Mouse (Mus musculus) neural tube, embryonic 12.5 days (tissue): ENCODE measurements at regions not wholly inside any gene's neighbourhood (a gene's known extent, or its start where the extent isn't known, plus 50 kb on each side); places are given as distances from the start of the nearest gene placed in this dataset.

Source experiments
- ATAC-seq: fragments of 200-750 bp; cut with Nextera tagmentation; 2 replicates; pipeline ENCODE4 v1.8.0; 2017; ENCODE audit warnings: low read depth, mild to moderate bottlenecking, moderate TSS enrichment, moderate library complexity; ENCODE audit not compliant: low FRiP score
- H3K27ac ChIP-seq: fragments of 300-500 bp; sonication (generic); 2 replicates; pipeline ENCODE4 v1.5.1; 2016
- H3K27me3 ChIP-seq: fragments of 300-500 bp; sonication (generic); replicated peaks from 2 replicates; pipeline ENCODE4 v1.6.1; 2016; ENCODE audit warnings: mild to moderate bottlenecking
- H3K36me3 ChIP-seq: fragments of 300-500 bp; sonication (generic); 2 replicates; pipeline ENCODE4 v1.6.1; 2016; ENCODE audit warnings: mild to moderate bottlenecking
- H3K4me1 ChIP-seq: fragments of 300-500 bp; sonication (generic); 2 replicates; pipeline ENCODE4 v1.6.1; 2016
- H3K4me2 ChIP-seq: fragments of 300-500 bp; sonication (generic); replicated peaks from 2 replicates; pipeline ENCODE4 v1.6.1; 2016; ENCODE audit warnings: mild to moderate bottlenecking
- H3K4me3 ChIP-seq: fragments of 300-500 bp; sonication (generic); 2 replicates; pipeline ENCODE4 v1.5.1; 2016
- H3K9ac ChIP-seq: fragments of 300-500 bp; sonication (generic); 2 replicates; pipeline ENCODE4 v1.6.1; 2016; ENCODE audit warnings: mild to moderate bottlenecking
- H3K9me3 ChIP-seq: fragments of 300-500 bp; sonication (generic); 2 replicates; pipeline ENCODE4 v1.6.1; 2016; ENCODE audit warnings: mild to moderate bottlenecking
- WGBS: fragments of 180-500 bp; shearing (Covaris S2); methylation state at CpG from one replicate; pipeline ENCODE4 v1.1.7; 2016; 5-methylcytosine and 5-hydroxymethylcytosine counted together

DNA sequence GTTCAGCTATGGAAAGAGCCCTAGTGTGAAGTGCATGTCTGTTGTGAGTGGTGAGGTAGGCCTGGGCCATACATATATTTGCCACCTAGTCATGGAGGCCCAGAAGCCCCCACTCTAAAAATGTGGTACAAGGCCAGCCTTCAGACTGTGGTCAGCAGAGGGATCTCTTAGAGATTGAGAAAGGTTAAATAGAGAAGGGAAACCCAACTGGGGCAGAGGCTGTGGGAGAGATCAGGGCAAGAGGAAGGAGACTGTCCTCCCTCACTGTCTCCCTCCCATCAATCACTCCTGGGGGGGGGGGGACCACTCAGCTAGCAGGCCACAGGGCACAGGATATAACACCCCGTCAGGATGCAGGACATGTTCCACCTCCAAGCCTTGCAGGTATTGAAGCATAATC, 86.1 kb downstream of the Zfp36l2 start:
- Histone ChIP-seq H3K4me2 (no peak overlapping the region), H3K36me3 (no peaks in the 10 kb centered on the region), H3K27me3 (no peaks in the 10 kb centered on the region), H3K9me3 (no peaks in the 10 kb centered on the region), H3K4me1 (peaks cover 31% of the 10 kb centered on the region), H3K4me3 (no peak overlapping the region), H3K27ac (no peak overlapping the region), H3K9ac (no peak overlapping the region)
- WGBS, result 86% methylated on average over 1 of the region's 1 CpGs
- ATAC-seq, result no peak

DNA sequence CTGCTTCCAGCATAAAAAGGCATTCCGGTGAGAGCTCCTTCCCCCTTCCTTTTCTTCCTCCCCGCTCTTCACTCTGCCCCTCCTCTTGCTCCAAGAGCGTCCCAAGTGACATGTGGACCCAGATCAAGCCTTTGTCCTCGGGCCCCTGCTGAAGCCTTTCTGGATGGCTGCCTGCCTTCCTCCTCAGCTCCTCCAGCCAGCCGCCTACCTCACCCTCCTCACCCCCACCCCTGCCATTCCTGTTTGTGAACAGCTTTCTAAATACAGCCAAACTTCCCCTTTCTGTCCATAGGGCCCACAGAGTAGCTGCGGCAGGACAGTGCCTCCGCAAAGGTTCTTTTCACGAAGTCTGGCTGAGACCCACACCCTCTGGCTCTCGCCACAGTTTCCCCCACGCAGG, 87.2 kb downstream of the Zfp36l2 start:
- Histone ChIP-seq H3K4me1 (peaks cover 39% of the 10 kb centered on the region), H3K9me3 (no peaks in the 10 kb centered on the region), H3K9ac (no peak overlapping the region), H3K27me3 (no peaks in the 10 kb centered on the region), H3K27ac (no peak overlapping the region), H3K36me3 (no peaks in the 10 kb centered on the region), H3K4me2 (no peak overlapping the region), H3K4me3 (no peak overlapping the region)
- 61% methylated on average over 10 of the region's 10 CpGs for WGBS
- ATAC-seq, result no peak

GRCm38 (mm10) chr17:84099737-84100136, 88.0 kb downstream of the Zfp36l2 start:
- WGBS, result 82% methylated on average over 9 of the region's 9 CpGs
- Histone ChIP-seq H3K27ac (no peak overlapping the region), H3K9me3 (no peaks in the 10 kb centered on the region), H3K36me3 (no peaks in the 10 kb centered on the region), H3K4me2 (no peak overlapping the region), H3K9ac (no peak overlapping the region), H3K4me3 (no peak overlapping the region), H3K4me1 (peaks cover 39% of the 10 kb centered on the region), H3K27me3 (no peaks in the 10 kb centered on the region)
- no peak for ATAC-seq

DNA sequence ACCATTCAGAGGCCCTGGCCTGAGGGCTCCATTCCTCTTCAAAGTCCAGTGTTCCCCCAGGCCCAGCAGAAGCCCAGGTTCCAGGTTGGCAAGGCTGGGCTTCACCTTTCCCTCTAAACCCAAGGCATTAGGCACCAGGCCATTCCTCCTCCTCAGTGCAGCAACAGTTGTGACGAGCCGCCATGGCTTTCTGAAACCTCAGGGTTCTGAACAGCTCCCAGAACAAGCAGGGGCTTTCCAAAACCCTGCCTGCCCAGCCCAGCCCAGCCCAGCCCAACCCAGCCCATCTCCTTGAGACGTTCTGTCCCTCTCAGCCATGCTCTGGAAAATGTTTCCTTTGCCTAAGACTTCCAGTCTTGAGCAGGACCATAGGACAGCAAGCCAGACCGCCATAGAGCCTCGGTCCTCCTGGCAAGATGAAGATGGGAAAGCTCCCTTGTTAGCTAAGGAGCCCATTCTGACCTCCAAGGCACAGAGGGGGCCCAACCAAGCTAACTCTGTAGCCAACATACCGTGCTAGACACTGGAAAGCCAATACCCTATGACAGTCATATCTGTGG, 89.8 kb downstream of the Zfp36l2 start:
- no peak for ATAC-seq
- Histone ChIP-seq H3K36me3 (no peaks in the 10 kb centered on the region), H3K27ac (no peak overlapping the region), H3K9me3 (no peaks in the 10 kb centered on the region), H3K9ac (no peak overlapping the region), H3K4me2 (no peak overlapping the region), H3K4me3 (no peak overlapping the region), H3K4me1 (peaks cover 31% of the 10 kb centered on the region), H3K27me3 (no peaks in the 10 kb centered on the region)
- WGBS, result 89% methylated on average over 6 of the region's 6 CpGs

DNA sequence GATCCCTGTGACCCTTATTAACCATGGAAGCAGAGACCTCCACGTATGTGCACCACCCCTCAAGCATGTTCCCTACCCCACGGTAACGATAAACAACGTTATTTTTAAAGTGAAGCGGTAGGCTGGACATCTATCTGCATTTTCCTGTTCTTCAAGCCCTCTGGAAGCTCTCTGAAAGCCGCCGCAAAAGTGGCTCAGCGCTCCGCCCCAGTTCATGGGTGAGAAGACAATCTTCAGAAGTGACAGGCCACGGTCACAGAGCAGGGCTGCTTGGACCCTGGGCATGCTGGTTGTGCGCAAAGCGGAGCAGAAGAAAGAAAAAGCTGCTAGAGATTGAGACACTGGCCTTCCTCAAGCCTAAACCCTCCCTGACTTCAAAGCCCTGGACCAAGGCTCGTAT, 90.5 kb downstream of the Zfp36l2 start:
- H3K9ac ChIP-seq, result no peak overlapping the region
- no peak for ATAC-seq
- WGBS, result 63% methylated on average over 13 of the region's 13 CpGs

DNA sequence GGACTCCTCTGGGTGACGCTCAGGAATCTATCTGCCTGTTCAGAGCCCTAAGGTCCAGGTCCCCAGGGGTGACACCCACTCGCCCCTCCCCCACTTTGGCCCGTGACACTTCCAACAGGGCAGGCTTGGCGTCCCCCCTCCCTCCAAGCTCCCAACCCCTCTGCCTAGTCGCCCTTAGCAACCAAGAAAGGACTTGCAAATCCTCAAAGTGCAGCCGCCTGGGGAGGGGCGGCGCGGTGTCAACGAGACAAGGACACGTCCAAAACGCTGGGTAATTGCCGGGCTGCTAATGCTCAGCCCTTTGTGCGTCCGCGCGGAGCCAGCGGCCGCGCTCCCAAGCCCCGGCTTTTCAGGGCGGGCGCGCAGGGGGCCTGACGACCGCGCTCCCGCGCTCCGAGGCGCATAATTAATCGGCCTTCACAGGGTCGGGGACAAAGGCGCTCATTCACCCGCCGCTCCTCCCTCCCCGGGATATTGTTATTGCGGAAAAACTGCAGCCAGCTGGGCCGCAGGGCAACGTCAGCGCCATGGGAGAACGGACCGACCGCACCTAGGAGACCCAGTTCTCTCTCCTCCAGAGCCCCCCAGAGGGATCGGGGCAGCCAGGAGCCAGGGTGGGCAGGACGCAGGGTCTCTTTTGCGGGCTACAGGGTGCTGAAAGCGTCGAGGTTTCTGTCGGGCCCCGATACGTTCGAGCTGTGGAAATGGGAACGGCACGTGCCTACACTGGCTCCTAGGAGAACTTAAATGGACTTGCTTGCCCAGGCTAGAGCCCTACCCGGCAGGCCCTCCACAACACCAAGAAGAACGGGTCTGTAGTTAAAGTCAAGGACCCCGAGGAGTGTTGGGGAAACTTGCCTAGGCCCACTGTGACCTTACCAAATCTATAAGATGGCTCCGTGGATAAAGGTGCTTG, 91.1 kb downstream of the Zfp36l2 start:
- peak overlapping the region; percentile 24 for H3K4me3 ChIP-seq
- 2% methylated on average over 59 of the region's 59 CpGs for WGBS
- ATAC-seq, result peak; percentile 92
- H3K36me3 ChIP-seq, result no peaks in the 10 kb centered on the region
- peak overlapping the region; percentile 54 for H3K9ac ChIP-seq
- H3K27me3 ChIP-seq, result no peaks in the 10 kb centered on the region
- peaks cover 31% of the 10 kb centered on the region for H3K4me1 ChIP-seq
- peak overlapping the region; percentile 62 for H3K27ac ChIP-seq
- H3K4me2 ChIP-seq, result peak overlapping the region; percentile 60
- no peaks in the 10 kb centered on the region for H3K9me3 ChIP-seq

More for the DNA sequence above, 90.5 kb downstream of the Zfp36l2 start:
- Histone ChIP-seq H3K9me3 (no peaks in the 10 kb centered on the region), H3K27me3 (no peaks in the 10 kb centered on the region), H3K27ac (peak overlapping the region; percentile 62; the same call in 1 of the 2 replicates), H3K36me3 (no peaks in the 10 kb centered on the region), H3K4me1 (peaks cover 31% of the 10 kb centered on the region), H3K4me3 (no peak overlapping the region), H3K4me2 (0 out of 2 replicates have a peak overlapping the region, but pooled peaks have one; percentile 60)

GRCm38 (mm10) chr17:84095829-84096228, 91.9 kb downstream of the Zfp36l2 start:
- no peaks in the 10 kb centered on the region for H3K36me3 ChIP-seq
- H3K4me1 ChIP-seq, result peaks cover 27% of the 10 kb centered on the region
- ATAC-seq, result no peak
- no peaks in the 10 kb centered on the region for H3K27me3 ChIP-seq
- peak overlapping the region; percentile 60; the same call in 1 of the 2 replicates for H3K4me2 ChIP-seq
- no peak overlapping the region for H3K4me3 ChIP-seq
- H3K9me3 ChIP-seq, result no peaks in the 10 kb centered on the region
- WGBS, result 10% methylated on average over 4 of the region's 4 CpGs
- no peak overlapping the region for H3K27ac ChIP-seq
- no peak overlapping the region for H3K9ac ChIP-seq

DNA sequence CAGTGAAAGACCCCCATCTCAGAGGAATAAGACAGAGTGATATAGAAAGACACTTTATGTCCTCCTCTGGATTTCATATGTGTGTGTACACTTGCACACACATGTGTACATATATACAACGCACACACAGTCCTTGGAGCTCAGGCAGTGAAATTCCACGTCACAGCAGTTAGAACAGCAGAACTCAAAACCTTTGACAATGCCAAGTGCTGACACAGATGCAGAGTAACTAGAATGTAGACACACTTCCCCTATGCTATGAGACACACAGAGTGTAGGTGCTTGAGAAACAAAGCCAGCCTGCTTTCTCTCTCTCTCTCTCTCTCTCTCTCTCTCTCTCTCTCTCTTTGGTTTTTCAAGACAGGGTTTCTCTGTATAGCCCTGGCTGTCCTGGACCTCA, 92.7 kb downstream of the Zfp36l2 start:
- no peaks in the 10 kb centered on the region for H3K27me3 ChIP-seq
- ATAC-seq, result no peak

DNA sequence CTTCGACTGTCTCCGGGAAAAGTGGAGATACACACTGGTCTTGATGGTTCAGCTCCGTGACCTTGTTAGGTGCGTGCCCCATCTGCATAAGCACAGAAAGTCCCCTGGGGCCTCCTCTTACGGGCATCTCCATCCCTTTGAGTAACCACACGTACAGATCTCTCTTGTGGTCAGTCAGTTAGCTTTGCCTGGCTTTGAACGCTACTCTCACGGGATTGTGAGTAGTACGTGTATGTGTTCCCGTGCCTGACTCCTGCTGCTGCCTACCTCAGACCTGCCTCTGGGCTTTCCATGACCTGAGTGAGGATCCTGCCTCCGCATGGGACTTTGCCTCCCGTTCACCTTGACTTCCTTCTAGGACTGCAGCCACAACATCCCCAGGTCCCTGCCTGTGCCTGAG, 101.4 kb downstream of the Zfp36l2 start:
- Histone ChIP-seq H3K9ac (no peak overlapping the region), H3K27ac (no peak overlapping the region), H3K9me3 (no peaks in the 10 kb centered on the region), H3K27me3 (no peaks in the 10 kb centered on the region), H3K4me1 (peaks cover 29% of the 10 kb centered on the region), H3K4me3 (no peak overlapping the region), H3K36me3 (no peaks in the 10 kb centered on the region), H3K4me2 (no peak overlapping the region)
- WGBS, result 91% methylated on average over 12 of the region's 12 CpGs
- no peak for ATAC-seq

More for the DNA sequence above, 92.7 kb downstream of the Zfp36l2 start:
- no peak overlapping the region for H3K4me2 ChIP-seq
- H3K27ac ChIP-seq, result no peak overlapping the region
- 84% methylated on average over 2 of the region's 2 CpGs for WGBS
- no peak overlapping the region for H3K4me3 ChIP-seq
- H3K9ac ChIP-seq, result no peak overlapping the region
- no peaks in the 10 kb centered on the region for H3K36me3 ChIP-seq
- H3K4me1 ChIP-seq, result peaks cover 21% of the 10 kb centered on the region
- no peaks in the 10 kb centered on the region for H3K9me3 ChIP-seq

- no peak overlapping the region for H3K9ac ChIP-seq
- no peaks in the 10 kb centered on the region for H3K36me3 ChIP-seq
- no peaks in the 10 kb centered on the region for H3K27me3 ChIP-seq
- peaks cover 29% of the 10 kb centered on the region for H3K4me1 ChIP-seq
- H3K27ac ChIP-seq, result no peak overlapping the region
- no peak for ATAC-seq
- no peaks in the 10 kb centered on the region for H3K9me3 ChIP-seq
- 60% methylated on average over 7 of the region's 7 CpGs for WGBS
- no peak overlapping the region for H3K4me3 ChIP-seq
- H3K4me2 ChIP-seq, result no peak overlapping the region
Measured at GRCm38 (mm10) chr17:84085721-84086120, 102.0 kb downstream of the Zfp36l2 start.

DNA sequence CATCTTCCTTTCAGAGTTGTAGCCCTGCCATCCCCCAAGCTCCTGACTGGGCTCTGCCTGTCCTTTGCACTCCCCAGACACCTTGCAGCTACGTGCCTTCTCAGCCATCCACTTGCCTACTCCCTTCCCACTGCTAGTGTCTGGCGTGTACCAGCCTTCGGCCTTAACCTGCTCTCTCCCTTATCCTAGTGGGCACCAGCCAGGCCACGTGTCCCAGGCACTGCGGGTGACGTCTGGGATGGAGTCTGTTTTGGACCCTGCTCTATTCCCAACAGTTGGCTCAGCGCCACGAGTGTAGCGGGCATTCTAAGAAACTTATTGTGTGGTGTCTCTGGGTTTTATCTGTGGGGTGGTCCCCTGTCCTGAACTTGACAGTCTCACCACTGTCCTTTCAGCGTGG, 102.5 kb downstream of the Zfp36l2 start:
- H3K27ac ChIP-seq, result no peak overlapping the region

DNA sequence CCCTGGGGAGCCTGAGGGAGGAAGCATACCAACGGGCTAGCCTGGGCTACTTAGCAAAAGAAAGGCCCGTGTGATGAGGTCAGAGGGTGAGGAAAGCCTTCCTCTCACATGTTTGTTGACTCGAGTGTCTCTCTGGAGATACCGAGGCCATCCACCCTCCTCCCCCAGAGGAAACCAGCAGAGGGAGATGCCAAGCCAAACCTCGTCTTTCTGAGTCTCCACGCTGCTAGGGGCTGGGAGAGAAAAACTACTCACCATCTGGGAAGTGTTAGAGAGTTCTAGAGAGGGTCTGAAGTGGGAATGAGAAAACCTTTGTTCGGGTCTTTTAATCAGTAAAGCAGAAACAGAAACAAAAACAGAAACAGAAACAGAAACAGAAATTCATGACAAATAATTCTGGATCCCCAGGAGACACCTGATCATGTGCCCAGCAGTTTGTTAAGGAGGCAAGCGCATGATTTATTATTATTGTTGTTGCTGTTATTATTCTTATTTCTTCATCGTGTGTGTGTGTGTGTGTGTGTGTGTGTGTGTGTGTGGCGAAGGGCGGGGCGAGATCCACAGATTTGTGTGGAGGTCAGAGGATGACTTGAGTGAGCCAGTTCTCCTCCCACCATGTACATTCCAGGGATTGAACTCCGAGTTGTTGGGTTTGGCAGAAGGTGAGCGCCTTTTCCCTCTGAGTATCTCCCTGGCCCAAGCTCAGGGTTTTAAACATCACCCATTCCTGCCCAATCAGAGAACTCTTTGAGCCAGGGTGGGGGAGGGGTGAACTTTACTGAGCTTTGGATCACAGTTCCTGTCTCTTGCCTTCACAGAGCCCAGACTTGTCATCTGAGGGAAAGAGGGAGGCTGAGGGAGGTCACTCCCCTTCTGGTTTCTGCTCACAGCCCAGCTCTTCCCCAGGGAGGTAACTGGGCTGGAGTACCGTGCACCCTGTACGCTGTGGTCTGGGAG, 104.2 kb downstream of the Zfp36l2 start:
- WGBS, result 77% methylated on average over 16 of the region's 16 CpGs
- Histone ChIP-seq H3K27me3 (no peaks in the 10 kb centered on the region), H3K9ac (no peak overlapping the region), H3K4me2 (no peak overlapping the region), H3K36me3 (no peaks in the 10 kb centered on the region), H3K27ac (no peak overlapping the region), H3K9me3 (no peaks in the 10 kb centered on the region), H3K4me1 (peaks cover 29% of the 10 kb centered on the region), H3K4me3 (no peak overlapping the region)
- no peak for ATAC-seq

More for the DNA sequence above, 102.5 kb downstream of the Zfp36l2 start:
- no peak overlapping the region for H3K9ac ChIP-seq
- H3K27me3 ChIP-seq, result no peaks in the 10 kb centered on the region
- H3K4me3 ChIP-seq, result no peak overlapping the region
- ATAC-seq, result no peak; the same call in 1 of the 2 replicates
- H3K9me3 ChIP-seq, result no peaks in the 10 kb centered on the region
- 82% methylated on average over 10 of the region's 10 CpGs for WGBS
- H3K4me2 ChIP-seq, result no peak overlapping the region
- H3K36me3 ChIP-seq, result no peaks in the 10 kb centered on the region
- H3K4me1 ChIP-seq, result peaks cover 29% of the 10 kb centered on the region
